Mouse (Mus musculus) spleen, postnatal 10 days (tissue): Measurements from ENCODE around the gene Zc3hc1.

Experiments
- DNase-seq, 2 experiments: peaks; one replicate each; pipeline ENCODE4 v3.0.0; 2021 to 2022; ENCODE audit warnings: low spot score in 2 of 2

Gene Zc3hc1

GRCm38 (mm10) chr6:30319216-30319615 is 71.6 kb downstream of the Zc3hc1 start:
- DNase-seq = no peak
